Mouse (Mus musculus) liver, adult 2 months (tissue): ENCODE measurements around the gene Eif4ebp2.

Experiments used
- CTCF ChIP-seq: fragments of 200-500 bp; IDR thresholded peaks from 2 replicates; pipeline ENCODE4 v1.5.1; 2011; ENCODE audit warnings: low read depth, low read length, control low read depth
- POLR2A ChIP-seq: fragments of 200-500 bp; IDR thresholded peaks from 2 replicates; pipeline ENCODE4 v1.6.1; 2011; ENCODE audit warnings: low read length, control low read depth; ENCODE audit not compliant: insufficient read depth; ENCODE audit errors: extremely low read depth

- TF ChIP-seq CTCF (no peak), POLR2A (no peak)
Observed at GRCm38 (mm10) chr10:61383715-61384047, 68.8 kb downstream of the Eif4ebp2 start.
